Mouse (Mus musculus) layer of hippocampus, adult 2 months (tissue): Measurements from ENCODE around the gene Slc35b2. TPM values are rescaled to one million over a fixed set of nuclear protein-coding genes. Genes with fewer than 3 reads are reported as not detected.

Experiments used
- DNase-seq, 2 experiments: peaks; one replicate each; pipeline ENCODE4 v3.0.0; 2022; ENCODE audit warnings: low spot score in 2 of 2
- H3K27ac ChIP-seq: fragments of 200-600 bp; 2 replicates; pipeline ENCODE4 v1.8.1; 2022
- H3K4me3 ChIP-seq: fragments of 200-600 bp; 2 replicates; pipeline ENCODE4 v1.8.1; 2022; ENCODE audit warnings: mild to moderate bottlenecking
- CTCF ChIP-seq: fragments of 200-600 bp; conservative IDR thresholded peaks from 2 replicates; pipeline ENCODE4 v1.8.1; 2022; ENCODE audit warnings: antibody characterized with exemption, mild to moderate bottlenecking, moderate library complexity
- total RNA-seq, 2 experiments: library from RNA; stranded (reverse); gene quantifications; 2 replicates each; pipeline ENCODE4 v1.2.3; 2021

Slc35b2 gene
- total RNA-seq, 2 experiments from 2014 or later = 31.1 to 31.8 TPM

DNA sequence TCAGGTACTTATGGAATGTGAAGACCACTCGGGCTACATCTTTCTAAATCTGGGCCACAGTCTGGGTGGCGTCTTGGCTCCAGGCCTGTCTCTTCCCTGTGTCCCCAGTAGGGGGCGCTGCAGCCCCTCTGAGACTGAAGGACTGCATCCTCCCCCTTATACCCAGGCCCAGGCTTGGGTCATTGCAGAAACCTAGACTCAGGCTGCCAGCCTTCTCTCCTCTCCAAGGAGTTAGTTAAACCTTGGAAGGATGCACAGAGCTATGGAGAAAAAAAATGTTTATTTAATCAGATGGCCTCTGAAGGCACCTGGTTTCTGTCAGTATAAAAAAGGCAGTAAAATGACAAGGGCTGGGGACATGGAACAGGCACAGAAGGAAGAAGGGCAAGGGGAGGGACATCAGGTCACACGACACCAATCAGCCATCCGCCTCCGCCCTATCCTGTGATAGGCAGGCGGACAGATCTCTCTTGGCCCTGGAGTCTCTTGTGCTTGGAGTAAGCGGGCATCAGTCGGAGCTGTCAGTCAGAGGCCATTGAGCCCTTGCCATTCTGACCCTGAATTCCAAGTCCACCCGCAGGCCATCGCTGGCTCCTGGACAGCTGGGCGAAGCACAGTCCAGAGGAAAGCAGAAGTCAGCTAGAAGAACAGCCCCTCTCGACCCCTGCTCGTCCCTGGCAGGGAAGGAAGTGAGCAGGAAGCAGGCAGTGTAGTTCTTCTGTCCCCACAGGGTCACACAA lies 21.4 kb downstream of the Slc35b2 start:
- peak overlapping the region; percentile 70 for H3K27ac ChIP-seq
- DNase-seq = peak; percentile 70 to 77
- H3K4me3 ChIP-seq = no peak overlapping the region; the same call in 1 of the 2 replicates
- peak; percentile 99 for TF ChIP-seq CTCF

DNA sequence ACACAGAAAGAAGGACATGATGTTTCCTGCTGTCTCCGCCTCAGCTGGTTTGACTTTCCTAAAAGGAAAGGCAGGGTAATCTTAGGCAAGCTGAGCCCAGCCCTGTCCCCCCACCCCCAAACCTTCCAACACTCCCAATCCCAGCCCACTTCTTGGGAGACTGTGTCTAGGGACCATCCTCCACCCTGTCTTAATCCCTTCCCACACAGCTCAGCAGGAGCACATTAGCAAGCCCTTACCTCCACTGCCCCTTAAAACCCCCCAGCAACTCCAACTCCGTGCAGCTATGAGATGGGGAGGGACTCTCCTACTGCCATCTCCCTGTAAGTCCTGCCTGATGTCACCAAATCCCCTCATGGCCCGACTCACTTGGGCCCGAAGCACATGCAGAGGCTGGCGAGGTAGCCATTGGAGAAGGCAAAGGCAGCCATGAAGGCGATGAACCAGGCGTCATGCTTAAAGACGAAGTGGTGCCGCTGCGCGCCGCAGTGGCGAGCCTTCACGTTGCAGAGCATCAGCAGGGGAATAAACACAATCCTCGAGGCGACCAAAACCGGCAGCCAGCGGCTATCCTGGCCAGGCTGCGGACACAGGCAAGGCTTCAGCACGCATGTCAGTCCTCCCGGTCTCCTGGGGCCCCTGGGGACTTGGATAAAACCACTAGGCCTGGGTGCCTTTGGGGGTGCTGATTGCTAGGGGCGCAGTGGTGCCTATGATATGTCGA lies 22.2 kb downstream of the Slc35b2 start:
- DNase-seq = no peak
- Histone ChIP-seq H3K4me3 (no peak overlapping the region), H3K27ac (peak overlapping the region; percentile 70)
- no peak for TF ChIP-seq CTCF

DNA sequence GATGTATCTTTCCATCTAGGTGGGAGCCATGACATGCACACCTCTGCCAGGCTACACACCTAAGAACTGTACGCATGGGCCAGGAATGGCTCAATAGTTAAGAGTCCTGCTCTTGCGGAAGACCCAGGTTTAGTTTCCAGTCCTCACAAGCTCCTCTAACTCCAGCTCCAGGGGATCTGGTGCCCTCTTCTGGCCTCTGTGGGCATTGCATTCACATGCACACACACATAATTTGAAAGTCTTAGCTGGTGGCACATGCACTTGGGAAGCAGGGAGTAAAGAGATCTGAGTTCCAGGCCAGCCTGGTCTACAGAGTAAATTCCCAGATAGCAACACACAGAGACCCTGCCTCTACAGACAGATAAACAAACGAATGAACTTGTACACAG lies 22.8 kb downstream of the Slc35b2 start:
- DNase-seq = no peak
- Histone ChIP-seq H3K4me3 (no peak overlapping the region), H3K27ac (no peak overlapping the region)
- TF ChIP-seq CTCF = peak; percentile 64

DNA sequence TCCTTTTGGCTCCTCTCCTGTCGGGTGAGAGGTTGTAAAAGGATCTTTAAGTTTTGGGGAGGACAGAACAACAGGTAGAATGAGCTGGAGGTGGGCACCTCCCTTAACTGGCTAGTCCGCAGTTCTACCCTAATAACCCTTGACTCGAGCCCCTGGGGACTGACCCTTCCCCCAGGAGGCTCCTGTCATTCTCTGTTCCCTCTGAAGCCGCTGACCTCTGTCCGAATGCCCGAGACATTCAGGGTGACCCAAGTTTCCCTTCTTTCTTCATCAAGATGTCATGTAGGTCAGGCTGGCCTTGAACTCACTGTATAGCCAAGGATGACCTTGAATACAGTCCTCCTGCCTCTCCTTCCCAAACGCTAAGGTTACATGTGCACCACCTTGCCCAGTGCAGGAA lies 24.7 kb downstream of the Slc35b2 start:
- no peak for TF ChIP-seq CTCF
- Histone ChIP-seq H3K27ac (no peak overlapping the region), H3K4me3 (no peak overlapping the region)
- no peak for DNase-seq

DNA sequence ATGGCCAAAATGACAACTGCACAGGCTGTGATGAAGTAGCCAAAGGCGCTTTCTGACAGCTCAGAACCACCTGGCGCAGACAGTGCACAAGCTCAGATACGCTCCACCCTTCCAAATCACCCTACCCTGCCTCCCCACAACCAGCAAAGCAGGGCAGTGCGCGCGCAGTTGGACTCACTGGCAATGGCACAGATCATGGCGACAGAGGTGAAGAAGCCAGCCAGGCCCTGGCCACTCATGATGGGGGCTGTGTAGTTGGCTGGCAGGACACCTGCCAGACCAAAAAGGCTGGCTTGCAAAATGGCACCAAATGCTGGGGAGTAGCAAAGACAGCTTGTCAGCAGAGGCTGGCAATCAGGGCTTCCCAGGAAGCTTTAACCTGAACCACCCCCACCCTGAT lies 25.6 kb downstream of the Slc35b2 start:
- no peak for TF ChIP-seq CTCF
- no peak overlapping the region for H3K4me3 ChIP-seq
- no peak overlapping the region for H3K27ac ChIP-seq
- DNase-seq = no peak

DNA sequence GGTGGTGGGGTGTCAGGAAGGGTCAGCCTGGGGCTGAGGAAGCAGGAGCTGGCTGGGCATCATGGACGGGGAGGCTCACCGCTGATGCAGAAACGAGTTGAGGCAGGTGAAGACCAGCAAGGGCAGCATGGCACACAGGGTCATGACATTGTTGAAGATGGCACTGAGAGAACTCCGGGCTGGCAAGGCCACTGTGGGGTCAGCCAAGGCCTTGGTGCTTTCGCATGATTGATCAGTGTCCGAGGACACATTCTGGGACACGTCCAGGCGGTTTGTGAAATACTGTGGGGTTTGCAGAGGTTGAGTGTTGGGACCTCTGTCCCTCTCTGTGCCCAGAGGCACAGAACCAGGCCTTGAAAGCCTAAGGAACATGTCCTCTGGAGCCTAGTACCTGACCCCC lies 26.2 kb downstream of the Slc35b2 start:
- no peak for DNase-seq
- H3K4me3 ChIP-seq = no peak overlapping the region
- TF ChIP-seq CTCF = no peak
- no peak overlapping the region for H3K27ac ChIP-seq

DNA sequence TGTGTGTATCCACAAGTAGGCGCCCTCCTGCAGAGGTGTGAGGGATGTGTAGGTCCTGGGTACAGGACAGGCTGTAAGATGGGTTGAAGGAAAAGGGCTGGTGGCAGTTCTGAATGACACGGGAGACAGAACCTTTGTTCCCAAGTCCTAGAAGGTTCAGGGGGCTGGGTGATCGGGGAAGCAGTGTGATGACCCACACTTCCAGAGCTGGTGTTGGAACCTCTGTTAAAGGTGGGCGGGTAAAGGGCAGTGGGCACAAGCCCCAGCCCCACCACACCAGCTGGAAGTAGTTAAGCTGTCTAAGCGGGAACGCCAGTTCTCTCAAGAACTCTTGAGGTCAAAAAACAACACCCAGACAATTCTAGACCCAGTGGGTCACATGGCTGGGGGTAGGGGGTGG lies 26.7 kb downstream of the Slc35b2 start:
- Histone ChIP-seq H3K4me3 (no peak overlapping the region), H3K27ac (no peak overlapping the region)
- no peak for DNase-seq
- no peak for TF ChIP-seq CTCF

DNA sequence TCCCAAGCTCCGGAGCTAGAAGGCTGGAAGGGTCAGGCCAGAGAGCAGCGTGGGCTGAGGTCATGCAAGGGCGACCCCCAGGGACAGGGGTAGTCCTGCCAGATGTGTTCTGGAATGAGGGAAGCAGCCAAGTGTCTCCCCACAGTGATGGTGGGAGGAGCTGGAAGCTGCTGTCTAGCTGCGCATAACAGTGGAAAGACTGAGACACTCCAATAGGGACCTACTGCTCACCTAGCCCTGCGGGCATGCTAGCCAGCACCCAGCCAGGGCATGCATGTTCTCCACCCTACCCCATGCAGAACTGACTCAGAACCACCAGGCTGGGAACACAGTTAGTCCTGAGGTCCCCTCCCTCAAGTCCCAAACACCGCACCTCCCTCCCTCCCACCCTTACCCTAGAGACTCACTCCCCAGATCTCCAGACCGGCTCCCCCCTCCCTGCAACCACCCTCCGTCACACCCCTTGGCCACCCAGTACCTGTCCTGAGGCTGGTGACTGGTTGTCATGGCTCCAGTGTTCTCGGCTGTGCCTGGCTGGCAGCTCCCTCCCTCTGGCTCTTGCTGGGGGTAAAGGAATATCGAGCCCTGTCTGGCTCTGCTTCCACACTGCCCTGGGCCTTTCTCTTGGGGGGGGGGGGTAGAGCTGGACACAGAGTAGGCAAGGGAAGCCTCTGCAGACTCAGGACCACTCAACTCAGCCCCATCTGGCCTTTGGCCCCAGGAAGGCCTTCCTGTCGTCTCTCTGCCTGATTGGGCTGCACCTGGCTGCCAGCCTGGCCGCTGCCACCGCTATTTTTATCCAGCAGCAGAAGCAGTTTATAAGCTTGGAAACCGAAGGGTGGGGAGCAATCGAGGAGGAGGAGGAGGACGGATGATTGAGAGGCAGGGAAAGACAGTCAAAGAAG lies 28.3 kb downstream of the Slc35b2 start:
- peak overlapping the region; percentile 15; the same call in 1 of the 2 replicates for H3K4me3 ChIP-seq
- no peak for TF ChIP-seq CTCF
- H3K27ac ChIP-seq = peak overlapping the region; percentile 58

DNA sequence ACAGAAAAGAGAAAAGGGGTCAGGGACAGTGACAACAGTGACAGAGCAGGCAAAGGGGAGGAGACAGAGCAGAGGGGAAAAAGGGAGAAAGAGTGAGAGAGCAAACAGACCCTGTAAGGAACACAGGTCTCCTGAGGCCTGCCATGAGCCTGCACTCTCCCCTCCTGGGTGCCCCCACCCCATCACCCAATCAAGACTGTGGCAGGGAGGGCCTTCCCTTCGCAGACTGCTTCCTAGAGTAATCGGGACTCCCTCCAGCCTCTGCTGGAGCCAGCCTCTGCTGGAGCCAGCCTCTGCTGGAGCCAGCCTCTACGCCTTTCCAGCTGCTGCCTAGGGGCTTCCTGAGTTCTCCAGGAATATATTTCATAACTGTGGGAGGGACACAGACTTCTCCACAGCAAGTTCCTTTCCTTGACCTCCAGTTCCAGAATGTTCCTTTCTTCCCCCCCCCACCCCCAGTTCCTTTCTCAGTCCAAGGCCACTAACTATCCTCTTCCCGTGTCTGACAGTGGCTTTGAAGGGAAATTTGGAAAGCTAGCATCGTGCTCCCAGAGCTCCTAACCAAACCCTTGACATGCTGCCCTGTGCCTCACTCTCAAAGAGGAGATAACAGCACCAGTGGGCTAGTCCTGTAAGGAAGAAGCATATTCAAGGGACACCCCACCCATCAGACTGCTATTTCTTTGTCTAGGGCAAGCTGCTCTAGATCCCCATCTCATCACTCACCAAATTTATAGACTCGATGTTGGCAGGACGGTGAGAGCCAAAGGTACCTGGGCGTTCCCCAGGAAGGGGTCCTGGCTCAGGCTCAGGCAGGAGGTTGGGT lies 29.1 kb downstream of the Slc35b2 start:
- no peak for DNase-seq
- TF ChIP-seq CTCF = no peak
- peak overlapping the region; percentile 58 for H3K27ac ChIP-seq
- H3K4me3 ChIP-seq = no peak overlapping the region; the same call in 1 of the 2 replicates

More for the DNA sequence above, 28.3 kb downstream of the Slc35b2 start:
- no peak for DNase-seq

DNA sequence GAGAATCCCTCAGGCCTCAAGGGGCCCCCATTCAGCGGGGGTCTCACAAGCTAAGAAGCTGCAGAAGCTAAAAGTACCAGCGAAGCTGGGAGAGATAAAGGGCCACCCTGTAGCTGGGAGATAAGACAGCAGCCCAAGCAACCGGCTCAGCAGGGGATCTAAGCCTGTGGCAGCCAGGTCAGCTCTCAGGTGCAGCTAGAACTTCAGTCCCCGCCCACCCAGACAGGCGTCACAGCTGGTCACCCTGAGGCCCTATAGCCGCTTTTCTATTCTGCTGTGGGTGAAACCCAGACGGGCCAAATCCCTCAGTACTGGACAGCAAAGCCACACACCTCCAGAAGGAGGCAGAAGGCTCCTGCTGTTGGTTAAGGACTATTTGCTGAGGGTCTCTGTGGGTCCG lies 29.8 kb downstream of the Slc35b2 start:
- H3K27ac ChIP-seq = no peak overlapping the region
- H3K4me3 ChIP-seq = no peak overlapping the region
- no peak for DNase-seq
- no peak for TF ChIP-seq CTCF

DNA sequence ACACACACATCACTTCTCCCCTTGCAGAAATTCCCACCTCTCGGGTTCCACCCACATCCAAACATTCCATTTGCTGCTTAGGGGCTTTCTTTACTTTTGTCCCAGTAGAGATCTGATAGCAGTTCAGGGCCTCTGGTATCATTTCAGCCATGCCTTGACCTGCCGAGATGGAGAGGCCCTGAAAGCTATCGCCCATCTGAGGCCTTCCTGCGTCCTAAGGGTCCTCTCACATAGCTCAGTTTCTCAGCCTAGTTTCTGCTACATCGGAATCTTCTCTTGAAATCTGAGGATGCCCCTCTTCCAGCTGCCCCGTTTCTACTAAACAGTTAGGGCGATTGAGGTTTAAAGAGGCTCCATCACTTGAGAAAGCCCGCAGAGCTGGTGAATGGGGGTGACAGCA lies 30.5 kb downstream of the Slc35b2 start:
- no peak for DNase-seq
- H3K4me3 ChIP-seq = no peak overlapping the region
- TF ChIP-seq CTCF = no peak

More for the DNA sequence above, 30.5 kb downstream of the Slc35b2 start:
- no peak overlapping the region for H3K27ac ChIP-seq
